Mouse (Mus musculus) lung, adult 2 months (tissue): ENCODE data around the gene Spcs2.

Experiments
- CTCF ChIP-seq: fragments of 200-500 bp; IDR thresholded peaks from 2 replicates; pipeline ENCODE4 v1.5.1; 2011; ENCODE audit warnings: mild to moderate bottlenecking, low read length, control low read depth; ENCODE audit not compliant: insufficient read depth
- POLR2A ChIP-seq: fragments of 200-500 bp; IDR thresholded peaks from 2 replicates; pipeline ENCODE4 v1.6.1; 2011; ENCODE audit warnings: low read depth, mild to moderate bottlenecking, control low read depth, low read length, borderline replicate concordance; ENCODE audit errors: extremely low read depth

DNA sequence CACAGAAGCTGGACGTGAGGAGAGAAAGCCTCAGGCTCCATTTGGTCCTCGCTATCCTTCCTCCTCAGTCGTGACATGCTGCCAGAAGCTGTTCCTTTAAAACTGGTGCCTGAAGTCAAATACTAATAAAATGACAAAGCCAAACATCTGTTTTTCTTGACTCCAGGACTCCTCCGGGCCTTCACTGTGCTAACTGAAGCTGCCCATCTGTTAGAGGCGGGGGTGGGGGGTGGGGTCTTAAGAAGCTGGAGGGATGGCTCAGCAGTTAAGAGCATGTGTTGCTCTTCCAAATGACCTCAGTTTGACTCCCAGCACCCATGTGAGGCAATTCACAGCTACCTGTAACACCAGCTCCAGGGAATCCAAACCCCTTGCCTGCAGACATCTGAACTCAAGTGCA lies 74.7 kb downstream of the Spcs2 start:
- no peak for TF ChIP-seq CTCF
- no peak for TF ChIP-seq POLR2A
